Mouse (Mus musculus): ENCODE measurements around the gene Cxcl17.

DNA sequence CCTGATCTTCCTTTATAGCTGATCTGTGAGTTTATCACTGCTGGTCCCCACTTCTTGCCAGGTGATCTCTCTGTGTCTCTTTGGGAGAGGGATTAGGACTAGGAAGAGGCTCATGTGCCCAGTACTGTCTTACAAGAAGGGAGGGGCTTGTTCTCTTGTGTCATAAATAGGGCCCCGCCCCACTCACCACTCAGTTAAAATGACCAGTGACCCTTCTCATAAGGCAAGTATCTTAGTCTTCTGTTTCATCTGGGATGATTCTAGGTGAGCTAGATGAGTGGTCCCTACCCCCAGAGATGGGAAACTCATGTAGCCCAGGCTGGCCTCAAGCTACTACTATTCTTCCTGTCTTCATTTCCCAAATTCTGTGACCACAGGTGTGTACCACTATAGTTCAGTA lies 14.1 kb downstream of the Cxcl17 start, which contains the start of gene Lipe:
- no peak for TF ChIP-seq POLR2A (IDR thresholded peaks at IDR 0.05; ENCODE audit: extremely low read depth, insufficient read depth, low read length)
- TF ChIP-seq CTCF (IDR thresholded peaks at IDR 0.05; ENCODE audit: low read depth, low read length) = no peak
